Mouse (Mus musculus) brain, embryonic 14.5 days (tissue): ENCODE data around the gene Stambpl1.

Experiments used
- CTCF ChIP-seq: fragments of 200-500 bp; IDR thresholded peaks from 2 replicates; pipeline ENCODE4 v1.5.1; 2012; ENCODE audit warnings: inconsistent platforms, mild to moderate bottlenecking, moderate library complexity, borderline replicate concordance; ENCODE audit not compliant: insufficient read depth, insufficient read length; ENCODE audit errors: extremely low read depth
- POLR2A ChIP-seq: fragments of 200-500 bp; IDR thresholded peaks from 2 replicates; pipeline ENCODE4 v1.6.1; 2012; ENCODE audit warnings: mild to moderate bottlenecking, inconsistent platforms, borderline replicate concordance; ENCODE audit not compliant: poor library complexity, insufficient read depth, insufficient read length, severe bottlenecking; ENCODE audit errors: extremely low read depth

DNA sequence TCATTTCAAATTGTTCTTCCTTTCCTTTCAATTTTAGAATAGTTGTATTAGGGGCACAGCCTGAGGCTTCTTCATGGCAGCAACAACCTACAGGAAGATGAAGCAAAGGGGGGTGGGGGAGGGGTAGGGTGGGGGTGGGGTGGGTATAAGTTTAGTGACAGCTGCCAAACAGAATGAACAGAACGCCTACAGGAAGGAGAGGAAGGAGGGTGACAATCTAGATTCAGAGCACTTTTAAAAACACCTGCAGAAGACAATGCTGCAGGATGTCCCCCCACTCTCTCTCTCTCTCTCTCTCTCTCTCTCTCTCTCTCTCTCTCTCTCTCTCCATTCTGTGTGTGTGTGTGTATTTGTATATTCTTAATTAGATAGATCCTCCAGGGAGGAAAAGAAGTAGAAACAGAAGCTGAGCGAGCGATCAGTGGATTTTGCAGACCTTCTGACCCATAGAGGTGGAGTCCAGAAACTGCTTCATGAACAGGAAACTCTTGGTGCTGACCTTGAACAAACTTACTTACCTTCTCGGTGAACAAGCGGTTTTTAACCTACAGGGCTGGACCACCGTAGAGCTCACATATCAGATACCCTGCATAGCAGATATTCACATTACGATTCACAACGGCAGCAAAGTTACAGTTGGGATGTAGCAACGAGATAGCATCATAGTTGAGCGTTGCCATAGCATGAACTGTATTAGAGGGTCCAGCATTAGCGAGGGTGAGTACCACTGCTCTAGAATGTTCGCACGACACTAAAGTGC, 95.8 kb downstream of the Stambpl1 start:
- no peak for TF ChIP-seq POLR2A
- no peak for TF ChIP-seq CTCF
